Mouse (Mus musculus) limb, embryonic 12.5 days (tissue): Measurements from ENCODE around the gene Cby3. TPM values are rescaled to one million over a fixed set of nuclear protein-coding genes. Genes with fewer than 3 reads are reported as not detected.
A peak's percentile ranks its signal among the peaks of the same experiment; 100 is the strongest.

Source experiments
- microRNA counts: library from miRNA; unstranded; fragments of <30 nt; microRNA quantifications from one replicate; lab custom pipeline; 2017
- microRNA-seq: library from miRNA; unstranded; fragments of <30 nt; microRNA quantifications from one replicate; pipeline ENCODE4, GENCODE M21; 2017
- polyA plus RNA-seq: library from polyadenylated mRNA; unstranded; fragments of >200 nt; fragmentation: Nextera tagmentation; extraction: Ambion mirVana; gene quantifications from 2 replicates; pipeline ENCODE4 v1.2.1, GENCODE M21; 2016

Gene Cby3
- polyA plus RNA-seq, 1 experiment from 2014 or later = not detected

MicroRNA genes within 50 kb of the gene (microRNA counts, 519-probe panel; counts per million panel counts)
- microRNA mmu-miR-804 (lab: Ali Mortazavi, UCI) = 4,457 counts per million, percentile 34 among the panel's probes with 10 or more counts

Small RNA genes within 50 kb of the gene (microRNA-seq; reads per million reads assigned to microRNA genes)
- not detected for gene Mir804

Other genes starting within 250 kb of the Cby3 start
- gene Tbc1d9b, start 223.1 kb upstream of the Cby3 start, polyA plus RNA-seq = 45.6 and 48.6 TPM in 2 replicates
- gene Mrnip, start 180.0 kb upstream of the Cby3 start, polyA plus RNA-seq = 22.8 and 23.8 TPM in 2 replicates
- 165 and 167 TPM in 2 replicates for gene Sqstm1, start 143.6 kb upstream of the Cby3 start, polyA plus RNA-seq
- gene Mgat4b, start 143.6 kb upstream of the Cby3 start, polyA plus RNA-seq = 31.2 and 35.2 TPM in 2 replicates
- 0.47 and 1.0 TPM in 2 replicates for gene Ltc4s, start 115.8 kb upstream of the Cby3 start, polyA plus RNA-seq
- gene Maml1, start 62.2 kb upstream of the Cby3 start, polyA plus RNA-seq = 9.0 and 10.4 TPM in 2 replicates
- 292 and 313 TPM in 2 replicates for gene Canx, start 28.8 kb upstream of the Cby3 start, polyA plus RNA-seq
- 636 and 669 TPM in 2 replicates for gene Hnrnph1, start 22.5 kb downstream of the Cby3 start, polyA plus RNA-seq
- gene Rufy1, start 76.7 kb downstream of the Cby3 start, polyA plus RNA-seq = 28.1 and 32.0 TPM in 2 replicates
- 2.8 and 3.0 TPM in 2 replicates for gene Adamts2, start 247.6 kb downstream of the Cby3 start, polyA plus RNA-seq